Mouse (Mus musculus) small intestine, adult 2 months (tissue): ENCODE data around the gene Smpd3. TPM values are rescaled to one million over a fixed set of nuclear protein-coding genes. Genes with fewer than 3 reads are reported as not detected.

ENCODE experiments used
- H3K27ac ChIP-seq: fragments of 200-500 bp; 2 replicates; pipeline ENCODE4 v1.5.1; 2012; ENCODE audit warnings: low read depth, low read length, control low read depth, inconsistent platforms; ENCODE audit not compliant: insufficient read depth
- H3K27me3 ChIP-seq: fragments of 200-500 bp; 2 replicates; pipeline ENCODE4 v1.6.1; 2012; ENCODE audit warnings: mild to moderate bottlenecking, moderate library complexity, low read length, inconsistent platforms; ENCODE audit not compliant: control insufficient read depth, insufficient read depth
- H3K36me3 ChIP-seq: fragments of 200-500 bp; 2 replicates; pipeline ENCODE4 v1.6.1; 2012; ENCODE audit warnings: mild to moderate bottlenecking, low read length, control low read depth, inconsistent platforms; ENCODE audit not compliant: control insufficient read depth, insufficient read depth
- H3K4me1 ChIP-seq: fragments of 200-500 bp; 2 replicates; pipeline ENCODE4 v1.6.1; 2012; ENCODE audit warnings: low read length, inconsistent platforms, mixed read lengths; ENCODE audit not compliant: control insufficient read depth, insufficient read depth, insufficient read length
- H3K4me3 ChIP-seq: fragments of 200-500 bp; 2 replicates; pipeline ENCODE4 v1.5.1; 2012; ENCODE audit warnings: low read depth, mild to moderate bottlenecking, control low read depth, inconsistent platforms, low read length, moderate library complexity
- CTCF ChIP-seq: fragments of 200-500 bp; IDR thresholded peaks from 2 replicates; pipeline ENCODE4 v1.5.1; 2012; ENCODE audit warnings: low read depth, mild to moderate bottlenecking, control low read depth, inconsistent platforms, low read length, moderate library complexity, mixed read lengths; ENCODE audit not compliant: insufficient replicate concordance, insufficient read length; ENCODE audit errors: extremely low read depth
- POLR2A ChIP-seq: fragments of 200-500 bp; IDR thresholded peaks from 2 replicates; pipeline ENCODE4 v1.6.1; 2012; ENCODE audit warnings: low read depth, mild to moderate bottlenecking, control low read depth, inconsistent platforms, low read length, moderate library complexity
- WGBS: fragments of 180-500 bp; shearing (Covaris S2); methylation state at CpG from one replicate; pipeline ENCODE4 v1.1.7; 2018; 5-methylcytosine and 5-hydroxymethylcytosine counted together
- polyA plus RNA-seq: library from polyadenylated mRNA; depleted of rRNA; stranded (reverse); fragments of >200 nt; gene quantifications from 2 replicates; pipeline ENCODE4 v1.2.3, GENCODE M21; 2012; rRNA removed

Smpd3 gene
- polyA plus RNA-seq, result 37.5 and 73.6 TPM in 2 replicates

- H3K27me3 ChIP-seq, result 0 out of 2 replicates have a peak, but pooled peaks cover 11% of the 10 kb centered on the region
- H3K4me1 ChIP-seq, result peaks cover 10% of the 10 kb centered on the region
- H3K27ac ChIP-seq, result 0 out of 2 replicates have a peak within 1 kb of the TSS, but pooled peaks have one; percentile 20
- no peaks in the 10 kb centered on the region for H3K36me3 ChIP-seq
- H3K4me3 ChIP-seq, result peak within 1 kb of the TSS; percentile 63
- WGBS, result 0% methylated on average over 45 of the region's 45 CpGs
- no peak for TF ChIP-seq CTCF
- 0 out of 2 replicates have a peak, but pooled peaks have one; percentile 14 for TF ChIP-seq POLR2A
These were observed at the start of gene Smpd3 for GRCm38 (mm10) chr8:106337852-106338521. Gene Smpd3 (minus strand): TSS chr8:106337988.

GRCm38 (mm10) chr8:106381026-106381425 lies 43.2 kb upstream of the Smpd3 start:
- H3K36me3 ChIP-seq, result no peaks in the 10 kb centered on the region
- TF ChIP-seq CTCF (no peak), POLR2A (no peak)
- no peaks in the 10 kb centered on the region for H3K27me3 ChIP-seq
- WGBS, result 64% methylated on average over 6 of the region's 6 CpGs
- H3K4me1 ChIP-seq, result peaks cover 12% of the 10 kb centered on the region; the same call in 1 of the 2 replicates
- no peak overlapping the region for H3K27ac ChIP-seq
- no peak overlapping the region for H3K4me3 ChIP-seq

- Histone ChIP-seq H3K36me3 (no peaks in the 10 kb centered on the region), H3K4me1 (peaks cover 12% of the 10 kb centered on the region; the same call in 1 of the 2 replicates), H3K27me3 (no peaks in the 10 kb centered on the region), H3K4me3 (no peak overlapping the region), H3K27ac (no peak overlapping the region)
- 75% methylated on average over 5 of the region's 5 CpGs for WGBS
- TF ChIP-seq POLR2A, result no peak
- no peak for TF ChIP-seq CTCF
These were observed 41.6 kb upstream of the Smpd3 start for GRCm38 (mm10) chr8:106379357-106379756.

GRCm38 (mm10) chr8:106378501-106379048 lies 40.8 kb upstream of the Smpd3 start:
- Histone ChIP-seq H3K4me3 (no peak overlapping the region), H3K4me1 (peaks cover 12% of the 10 kb centered on the region; the same call in 1 of the 2 replicates), H3K27me3 (no peaks in the 10 kb centered on the region), H3K27ac (no peak overlapping the region), H3K36me3 (no peaks in the 10 kb centered on the region)
- WGBS, result 25% methylated on average over 7 of the region's 7 CpGs
- TF ChIP-seq CTCF (no peak), POLR2A (no peak)

GRCm38 (mm10) chr8:106376862-106377261 lies 39.1 kb upstream of the Smpd3 start:
- Histone ChIP-seq H3K36me3 (no peaks in the 10 kb centered on the region), H3K27ac (no peak overlapping the region), H3K4me3 (no peak overlapping the region), H3K27me3 (no peaks in the 10 kb centered on the region), H3K4me1 (peaks cover 12% of the 10 kb centered on the region; the same call in 1 of the 2 replicates)
- TF ChIP-seq POLR2A (no peak), CTCF (no peak)
- WGBS, result 72% methylated on average over 9 of the region's 9 CpGs

GRCm38 (mm10) chr8:106375957-106376356 lies 38.2 kb upstream of the Smpd3 start:
- Histone ChIP-seq H3K4me3 (no peak overlapping the region), H3K27ac (no peak overlapping the region), H3K36me3 (no peaks in the 10 kb centered on the region), H3K27me3 (no peaks in the 10 kb centered on the region), H3K4me1 (peaks cover 12% of the 10 kb centered on the region; the same call in 1 of the 2 replicates)
- TF ChIP-seq POLR2A (no peak), CTCF (no peak)
- WGBS, result 73% methylated on average over 7 of the region's 7 CpGs

- 80% methylated on average over 7 of the region's 7 CpGs for WGBS
- Histone ChIP-seq H3K4me3 (no peak overlapping the region), H3K36me3 (no peaks in the 10 kb centered on the region), H3K27me3 (no peaks in the 10 kb centered on the region), H3K27ac (no peak overlapping the region), H3K4me1 (no peaks in the 10 kb centered on the region)
- TF ChIP-seq POLR2A, result no peak
- no peak for TF ChIP-seq CTCF
These were observed 31.3 kb upstream of the Smpd3 start for GRCm38 (mm10) chr8:106369069-106369468.
